Mouse (Mus musculus) megakaryocyte, embryonic 14.5 days (primary cell): Measurements from ENCODE around the gene Serpina3c.

Experiments
- FLI1 ChIP-seq: IDR thresholded peaks from 2 replicates; pipeline ENCODE4 v1.6.1; 2012; ENCODE audit warnings: low read length, inconsistent platforms, mixed read lengths
- GATA1 ChIP-seq: IDR thresholded peaks from 3 replicates; pipeline ENCODE4 v1.6.1; 2012; ENCODE audit warnings: mixed read lengths, low read length, inconsistent platforms, borderline replicate concordance

GRCm38 (mm10) chr12:104114921-104115579, 38.6 kb downstream of the Serpina3c start:
- no peak for TF ChIP-seq GATA1
- TF ChIP-seq FLI1: no peak
